Mouse (Mus musculus) heart, adult 9 months (tissue): Measurements from ENCODE around the gene 3425401B19Rik.

Experiments
- DNase-seq, 2 experiments: peaks; one replicate each; pipeline ENCODE4 v3.0.0; 2022; ENCODE audit warnings: low spot score in 2 of 2

Gene 3425401B19Rik

GRCm38 (mm10) chr14:32663099-32663498 lies 22.0 kb downstream of the 3425401B19Rik start:
- no peak for DNase-seq

DNA sequence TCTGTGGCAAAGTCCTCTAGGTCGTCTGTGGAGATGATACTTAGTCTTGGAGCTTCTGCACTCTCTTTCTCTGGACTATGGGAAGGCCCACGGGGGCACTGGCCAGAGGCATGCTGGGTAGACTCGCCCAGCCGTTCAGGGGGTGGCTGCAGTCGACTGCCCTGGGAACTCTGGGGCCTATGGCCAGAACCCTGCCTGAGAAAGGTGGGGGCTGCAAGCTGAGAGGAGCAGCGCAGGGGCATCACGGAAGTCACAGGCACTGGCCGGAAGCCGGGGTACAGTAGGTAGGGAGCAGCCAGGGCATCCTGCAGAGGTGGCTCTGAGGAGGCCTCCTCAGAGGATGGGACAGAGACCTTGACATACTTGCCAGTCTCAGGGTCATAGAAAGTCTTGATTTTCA lies 25.3 kb downstream of the 3425401B19Rik start:
- no peak for DNase-seq

DNA sequence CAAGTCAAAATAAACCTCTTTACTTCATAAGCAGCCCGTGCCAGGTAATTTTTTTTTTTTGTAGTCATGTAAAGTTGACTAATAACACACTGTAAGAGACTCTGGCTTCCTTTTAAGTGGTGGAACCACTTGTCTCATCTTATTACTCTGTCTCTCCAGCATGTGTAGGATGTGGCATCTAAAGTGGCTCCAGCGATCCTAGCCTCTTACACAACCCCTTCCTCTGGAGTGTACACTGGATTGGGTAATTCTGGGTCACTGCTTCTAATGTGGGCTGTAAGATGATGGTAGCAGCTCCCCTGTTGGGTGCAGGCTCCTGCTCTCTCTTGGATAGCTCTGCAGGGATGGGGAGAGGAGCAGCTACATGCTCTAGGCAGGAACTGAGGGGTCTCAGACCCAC lies 46.6 kb downstream of the 3425401B19Rik start:
- no peak for DNase-seq

- no peak for DNase-seq
These were observed 50.9 kb downstream of the 3425401B19Rik start for GRCm38 (mm10) chr14:32634015-32634682.

- no peak for DNase-seq
These were observed 52.0 kb downstream of the 3425401B19Rik start for GRCm38 (mm10) chr14:32632908-32633600.

GRCm38 (mm10) chr14:32628584-32628983 lies 56.5 kb downstream of the 3425401B19Rik start:
- no peak for DNase-seq

- DNase-seq = no peak
These were observed 57.8 kb downstream of the 3425401B19Rik start for GRCm38 (mm10) chr14:32627271-32627670.

- DNase-seq = no peak
These were observed 60.3 kb downstream of the 3425401B19Rik start for GRCm38 (mm10) chr14:32624811-32625210.

GRCm38 (mm10) chr14:32624245-32624644 lies 60.8 kb downstream of the 3425401B19Rik start:
- DNase-seq = no peak

DNA sequence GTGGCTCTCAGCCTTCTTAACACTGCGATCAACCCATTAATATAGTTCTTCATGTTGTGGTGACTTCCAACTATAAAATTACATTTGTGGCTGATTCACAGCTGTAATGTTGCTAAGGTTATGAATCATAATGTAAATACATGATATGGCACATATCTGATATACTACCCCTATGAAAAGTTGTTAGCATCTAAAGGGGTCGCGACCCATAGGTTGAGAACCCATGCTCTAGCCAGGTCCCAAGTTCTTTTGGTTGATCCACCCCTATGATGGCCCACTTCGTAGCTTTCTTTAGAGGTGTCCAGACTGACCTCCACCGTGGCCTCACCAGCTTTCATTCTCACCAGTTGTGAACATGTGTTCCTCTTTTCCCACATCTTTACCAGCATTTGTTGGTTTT lies 67.8 kb downstream of the 3425401B19Rik start:
- no peak for DNase-seq

GRCm38 (mm10) chr14:32609392-32609791 lies 75.7 kb downstream of the 3425401B19Rik start:
- DNase-seq = no peak
